Mouse (Mus musculus) ES-E14 (cell line): Measurements from ENCODE around the gene Ttll8.

Source experiments
- CHD2 ChIP-seq: IDR thresholded peaks from 2 replicates; pipeline ENCODE4 v1.6.1; 2014; ENCODE audit warnings: mild to moderate bottlenecking, low read depth, low read length, inconsistent platforms
- HCFC1 ChIP-seq: IDR thresholded peaks from 2 replicates; pipeline ENCODE4 v1.6.1; 2012; ENCODE audit warnings: low read length, inconsistent platforms, borderline replicate concordance; ENCODE audit not compliant: insufficient read depth
- MAFK ChIP-seq: IDR thresholded peaks from 2 replicates; pipeline ENCODE4 v1.6.1; 2014; ENCODE audit warnings: mild to moderate bottlenecking, low read depth, low read length, inconsistent platforms; ENCODE audit not compliant: insufficient read depth
- ZC3H11A ChIP-seq: IDR thresholded peaks from 2 replicates; pipeline ENCODE4 v1.6.1; 2012; ENCODE audit warnings: low read depth, mild to moderate bottlenecking, inconsistent platforms, low read length, borderline replicate concordance
- ZNF384 ChIP-seq: IDR thresholded peaks from 2 replicates; pipeline ENCODE4 v1.6.1; 2012; ENCODE audit warnings: low read depth, low read length, inconsistent platforms

- peak; percentile 83 for TF ChIP-seq ZC3H11A
- TF ChIP-seq CHD2, result no peak
- no peak for TF ChIP-seq MAFK
- no peak for TF ChIP-seq ZNF384
- TF ChIP-seq HCFC1, result no peak
Measured at GRCm38 (mm10) chr15:88921131-88921991, 32.9 kb downstream of the Ttll8 start.
